Mouse (Mus musculus) CD8-positive naive resting alpha-beta T cell, adult 2 months (primary cell): Measurements from ENCODE around the gene Plekhg3.

Experiments used
- DNase-seq, 2 experiments: peaks; one replicate each; pipeline ENCODE4 v3.0.0; 2022; ENCODE audit warnings: low read depth in 2 of 2, low spot score in 2 of 2

The Plekhg3 gene

GRCm38 (mm10) chr12:76530580-76531139 lies at the start of gene Plekhg3:
TSS of gene Plekhg3 (plus strand) at chr12:76530891.
- no peak for DNase-seq

GRCm38 (mm10) chr12:76482446-76482845 lies 48.2 kb upstream of the Plekhg3 start:
- no peak for DNase-seq

- no peak for DNase-seq
Measured at GRCm38 (mm10) chr12:76482948-76483347, 47.7 kb upstream of the Plekhg3 start.

- no peak for DNase-seq
Measured at GRCm38 (mm10) chr12:76484881-76485280, 45.8 kb upstream of the Plekhg3 start.

GRCm38 (mm10) chr12:76485381-76485780 lies 45.3 kb upstream of the Plekhg3 start:
- no peak for DNase-seq

- no peak for DNase-seq
Measured at GRCm38 (mm10) chr12:76486943-76487342, 43.7 kb upstream of the Plekhg3 start.

- DNase-seq, result no peak
Measured at GRCm38 (mm10) chr12:76490798-76491197, 39.9 kb upstream of the Plekhg3 start.

GRCm38 (mm10) chr12:76493462-76493861 lies 37.2 kb upstream of the Plekhg3 start:
- no peak for DNase-seq

GRCm38 (mm10) chr12:76495381-76495780 lies 35.3 kb upstream of the Plekhg3 start:
- DNase-seq, result no peak

- peak; percentile 35 to 44 for DNase-seq
Measured at GRCm38 (mm10) chr12:76496324-76496723, 34.4 kb upstream of the Plekhg3 start.

- DNase-seq, result no peak
Measured at GRCm38 (mm10) chr12:76499276-76499675, 31.4 kb upstream of the Plekhg3 start.

GRCm38 (mm10) chr12:76500055-76500454 lies 30.6 kb upstream of the Plekhg3 start:
- DNase-seq, result no peak

GRCm38 (mm10) chr12:76500896-76501295 lies 29.8 kb upstream of the Plekhg3 start:
- no peak for DNase-seq

GRCm38 (mm10) chr12:76502981-76503380 lies 27.7 kb upstream of the Plekhg3 start:
- no peak for DNase-seq

GRCm38 (mm10) chr12:76506522-76506921 lies 24.2 kb upstream of the Plekhg3 start:
- no peak for DNase-seq

GRCm38 (mm10) chr12:76507791-76508190 lies 22.9 kb upstream of the Plekhg3 start:
- DNase-seq, result no peak

GRCm38 (mm10) chr12:76508909-76509440 lies 21.7 kb upstream of the Plekhg3 start:
- DNase-seq, result no peak

- no peak for DNase-seq
Measured at GRCm38 (mm10) chr12:76512731-76513130, 18.0 kb upstream of the Plekhg3 start.

- DNase-seq, result no peak
Measured at GRCm38 (mm10) chr12:76514842-76515241, 15.8 kb upstream of the Plekhg3 start.

- DNase-seq, result no peak
Measured at GRCm38 (mm10) chr12:76518000-76518399, 12.7 kb upstream of the Plekhg3 start.

GRCm38 (mm10) chr12:76518909-76519842 lies 11.5 kb upstream of the Plekhg3 start:
- no peak for DNase-seq

- no peak for DNase-seq
Measured at GRCm38 (mm10) chr12:76523654-76524053, 7.0 kb upstream of the Plekhg3 start.
